Mouse (Mus musculus) kidney, postnatal 25 days (tissue): ENCODE measurements around the gene Xdh.

Experiments used
- DNase-seq, 2 experiments: peaks; one replicate each; pipeline ENCODE4 v3.0.0; 2021; ENCODE audit warnings: mixed read lengths in 2 of 2

Xdh gene

DNA sequence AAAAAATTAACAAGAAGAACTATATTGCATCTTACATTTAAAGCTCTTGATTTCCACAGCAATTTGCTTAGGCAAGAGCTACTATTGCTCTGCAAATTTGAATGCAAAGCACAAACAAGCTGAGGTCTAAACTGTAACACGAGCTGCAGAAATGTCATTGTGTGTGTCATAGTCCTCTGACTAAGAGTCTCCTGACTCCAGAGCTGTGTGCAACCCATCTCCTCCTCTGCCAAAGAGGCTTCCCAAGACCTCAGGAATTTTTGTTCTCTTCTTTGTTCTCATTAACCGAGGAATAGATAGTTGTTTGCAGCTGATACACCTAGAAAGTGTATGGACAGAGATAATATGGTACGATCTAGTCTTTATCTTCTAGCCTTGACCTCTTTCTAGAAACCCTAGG, 8.2 kb downstream of the Xdh start:
- DNase-seq: no peak

DNA sequence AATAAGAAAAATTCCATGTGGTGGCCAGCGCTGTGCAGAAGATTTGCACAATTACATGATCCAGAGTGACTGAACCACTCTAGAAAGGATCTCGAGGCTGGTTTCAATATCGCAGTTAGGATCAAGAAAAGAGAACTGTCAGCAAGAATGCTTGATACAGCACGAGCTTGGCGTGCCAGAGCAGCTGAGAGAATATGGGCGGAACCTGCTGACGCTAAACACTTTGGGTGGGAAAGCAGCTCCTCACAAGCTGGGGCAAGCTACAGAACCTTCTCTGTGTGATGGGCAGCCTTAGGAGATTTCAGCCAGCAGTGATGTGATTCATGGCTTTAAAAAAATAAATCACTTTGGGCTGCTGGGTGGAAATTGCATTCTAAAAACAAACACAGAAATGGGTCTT, 12.9 kb downstream of the Xdh start:
- no peak for DNase-seq

DNA sequence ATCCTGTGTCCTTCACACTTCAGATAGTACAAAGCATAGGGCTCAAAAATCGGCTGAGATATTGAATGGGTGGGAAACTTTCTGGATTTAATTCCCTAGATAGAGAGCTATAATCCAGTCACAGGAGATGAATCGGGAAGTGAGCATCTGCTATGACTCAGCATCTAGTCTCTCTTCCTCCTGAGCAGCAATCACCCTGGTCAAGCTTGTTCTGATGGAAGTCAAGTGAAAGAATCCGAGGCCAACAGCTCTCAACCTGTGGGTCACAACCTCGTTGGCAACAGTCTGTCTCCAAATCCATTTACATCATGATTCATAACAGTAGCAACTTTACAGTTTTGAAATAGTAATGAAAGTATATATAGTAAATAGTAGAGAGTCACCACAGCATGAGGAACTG, 14.8 kb downstream of the Xdh start:
- no peak for DNase-seq

DNA sequence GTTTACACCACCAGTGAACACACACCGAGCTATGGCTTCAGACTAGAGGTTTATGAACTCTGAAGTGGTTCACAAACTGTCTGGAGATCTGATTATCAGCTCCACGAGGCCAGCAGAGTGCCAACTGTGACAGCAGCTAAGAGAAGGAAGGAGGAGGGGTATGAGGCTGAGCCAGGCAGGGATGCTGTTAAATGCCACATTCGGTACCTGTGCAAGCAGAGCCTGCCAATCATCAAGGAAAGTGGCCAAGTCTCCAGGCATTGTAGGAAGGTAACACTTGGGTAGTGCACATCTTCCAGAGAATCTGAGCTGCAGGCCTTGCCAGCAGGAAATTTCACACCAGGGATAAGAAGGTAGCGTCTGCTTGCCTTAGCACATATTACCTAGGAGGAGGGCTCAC, 15.7 kb downstream of the Xdh start:
- DNase-seq: no peak

DNA sequence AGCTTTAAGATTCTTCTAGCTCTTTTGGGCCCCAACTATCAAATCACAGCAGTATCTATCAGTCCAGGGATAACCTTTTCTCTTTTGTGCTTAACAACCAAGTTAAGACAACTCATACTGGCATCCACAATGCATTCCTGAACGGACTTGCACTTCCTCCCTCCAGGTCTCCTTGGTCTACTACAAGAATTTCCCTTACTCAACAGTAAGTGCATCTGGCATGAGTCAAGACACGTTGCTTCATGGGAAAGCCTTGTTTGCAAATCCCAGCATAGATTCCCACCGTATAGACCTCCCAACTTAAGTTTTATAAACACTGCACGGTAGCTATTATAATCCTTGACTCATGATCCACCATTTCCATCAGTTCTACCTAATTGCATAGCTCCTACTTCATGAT, 16.4 kb downstream of the Xdh start:
- DNase-seq: no peak

DNA sequence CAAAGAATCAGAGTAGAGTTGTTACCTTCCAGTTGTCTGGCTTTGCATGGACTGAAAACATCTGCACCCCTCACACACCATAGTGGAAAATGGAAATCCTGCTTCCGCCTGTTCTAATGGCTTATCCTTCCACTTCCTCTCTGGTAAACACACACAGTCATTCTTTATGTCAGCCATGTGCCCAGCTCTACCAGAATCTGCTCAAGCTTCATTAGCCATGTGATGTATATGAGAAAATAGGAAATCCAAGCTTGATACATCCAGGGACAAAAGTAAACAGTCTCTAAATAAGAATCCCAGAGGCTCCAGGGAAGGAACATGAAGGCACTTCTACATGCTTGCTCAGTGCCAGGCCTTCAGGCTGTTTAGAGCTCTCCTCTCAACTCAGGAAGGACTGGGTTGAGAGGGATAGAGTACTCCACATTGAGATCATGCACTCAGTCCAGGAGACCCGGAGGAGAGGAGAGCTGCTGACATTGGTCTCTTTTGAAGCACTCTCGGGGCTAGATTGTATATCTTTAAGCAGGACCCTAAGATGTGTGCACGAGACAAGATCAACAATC, 17.4 kb downstream of the Xdh start:
- no peak for DNase-seq

DNA sequence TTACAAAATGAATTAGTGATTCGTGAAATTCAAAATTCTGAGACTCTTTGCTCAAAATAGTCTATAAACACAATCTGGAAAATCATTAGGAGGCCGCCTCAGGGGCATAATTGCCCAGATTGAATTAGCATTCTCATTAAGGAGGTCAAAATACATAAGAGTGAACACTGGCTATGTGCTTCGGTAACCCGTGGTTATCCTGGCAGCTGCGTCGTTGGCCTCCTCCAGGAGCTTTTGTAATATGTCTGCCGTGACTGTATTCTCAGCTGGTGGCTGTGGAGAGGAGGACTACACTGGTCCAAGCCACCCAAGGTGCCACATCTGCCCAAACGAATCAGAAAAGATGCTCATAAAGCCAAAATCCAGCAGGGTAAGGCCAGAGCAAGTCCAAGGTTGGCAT, 30.5 kb downstream of the Xdh start:
- no peak for DNase-seq

DNA sequence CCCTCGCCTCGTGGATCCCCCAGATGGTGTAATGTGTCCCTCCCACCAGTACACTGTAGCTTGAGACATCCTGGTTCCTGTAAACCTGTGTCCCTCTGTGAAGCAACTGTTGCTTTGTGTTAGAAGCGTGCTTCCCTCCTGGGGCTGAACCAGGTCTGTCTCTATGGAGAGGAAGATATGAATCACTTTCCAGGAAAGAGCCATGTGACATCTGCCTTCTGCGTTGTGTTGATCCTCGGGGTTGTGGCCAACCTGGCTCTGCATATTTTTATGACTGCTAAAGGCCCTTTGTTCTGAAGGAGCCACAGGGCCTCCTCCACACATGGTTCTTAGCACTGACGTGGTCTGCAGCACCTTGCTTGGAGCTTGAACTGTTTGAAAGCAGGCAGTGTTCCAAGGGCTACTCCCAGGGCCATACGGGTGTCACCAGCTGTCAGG, 31.0 kb downstream of the Xdh start:
- DNase-seq: peak; percentile 14 to 62

DNA sequence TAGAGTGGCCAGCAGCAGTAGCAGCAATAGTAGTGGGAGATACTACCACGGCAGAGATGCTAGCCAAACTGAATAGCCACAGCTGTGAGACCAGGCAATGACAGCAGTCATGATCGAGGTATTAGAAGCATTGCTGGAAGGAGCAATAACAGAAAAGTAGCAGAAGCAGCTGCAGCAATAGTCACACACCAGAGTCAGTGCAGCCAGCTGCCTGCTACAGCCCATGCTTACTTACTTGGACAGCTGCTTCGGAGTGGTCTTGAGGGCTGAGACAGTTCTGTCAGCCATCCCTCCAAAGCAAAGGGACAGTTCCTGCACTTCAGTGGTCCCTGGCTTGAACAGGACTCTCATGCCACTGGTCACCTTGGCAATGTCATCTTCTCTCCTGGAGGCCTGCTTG, 31.9 kb downstream of the Xdh start:
- DNase-seq: no peak

DNA sequence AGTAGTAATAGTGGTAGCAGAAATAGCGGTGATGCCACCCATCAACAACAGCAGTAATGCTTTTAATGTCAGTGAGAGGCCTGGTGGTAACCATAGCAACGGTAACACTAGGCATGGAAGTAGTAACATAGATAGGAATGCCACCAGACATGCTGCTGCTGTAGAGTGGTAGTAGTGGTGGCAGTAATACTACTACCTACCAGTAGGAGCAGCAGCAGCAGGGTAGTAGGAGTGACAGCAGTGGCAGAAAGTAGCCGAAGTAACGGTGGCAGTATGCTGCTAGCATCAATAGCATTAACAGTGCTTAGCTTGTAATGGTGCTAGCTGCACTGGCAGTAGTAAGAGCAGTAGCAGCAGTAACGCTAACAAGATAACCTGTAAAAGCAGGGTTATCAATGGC, 32.3 kb downstream of the Xdh start:
- no peak for DNase-seq

DNA sequence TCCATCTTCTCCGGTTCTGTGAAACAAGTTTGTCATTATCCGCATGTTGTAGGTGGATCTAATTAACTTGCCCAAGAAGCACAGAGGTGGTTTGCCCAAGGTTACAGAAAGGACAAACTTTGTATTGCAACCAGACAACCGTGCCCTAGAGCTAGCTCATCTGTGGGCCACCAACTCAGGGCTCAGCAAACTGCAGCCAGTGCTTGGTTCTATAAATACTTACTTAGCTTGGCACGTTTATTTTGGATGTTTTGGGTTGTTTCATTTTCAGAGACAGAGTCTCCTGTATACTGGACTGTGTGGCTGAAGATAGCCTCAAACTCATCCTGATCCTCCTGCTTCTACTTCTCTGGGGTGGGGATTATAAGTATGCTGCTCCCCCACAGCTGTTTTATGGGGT, 35.3 kb downstream of the Xdh start:
- no peak for DNase-seq

DNA sequence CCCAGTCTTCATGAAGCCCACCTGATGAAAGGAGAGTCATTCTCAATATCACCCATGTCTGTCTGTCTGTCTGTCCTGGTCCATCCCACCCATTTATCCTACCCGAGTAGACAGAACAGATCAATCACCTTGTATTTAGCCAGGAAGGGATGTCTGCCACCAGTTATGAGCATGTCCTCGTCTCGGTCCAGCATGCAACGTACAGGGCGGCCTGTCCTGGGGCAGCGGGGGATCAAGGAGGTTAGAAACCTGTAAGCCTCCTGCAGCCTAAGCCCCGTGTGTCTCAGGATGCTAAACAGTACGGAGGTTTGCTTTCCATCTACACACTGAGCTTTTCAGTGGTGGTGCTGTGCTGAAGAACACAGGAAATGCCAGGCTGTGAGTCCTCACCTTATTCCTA, 43.9 kb downstream of the Xdh start:
- DNase-seq: no peak

DNA sequence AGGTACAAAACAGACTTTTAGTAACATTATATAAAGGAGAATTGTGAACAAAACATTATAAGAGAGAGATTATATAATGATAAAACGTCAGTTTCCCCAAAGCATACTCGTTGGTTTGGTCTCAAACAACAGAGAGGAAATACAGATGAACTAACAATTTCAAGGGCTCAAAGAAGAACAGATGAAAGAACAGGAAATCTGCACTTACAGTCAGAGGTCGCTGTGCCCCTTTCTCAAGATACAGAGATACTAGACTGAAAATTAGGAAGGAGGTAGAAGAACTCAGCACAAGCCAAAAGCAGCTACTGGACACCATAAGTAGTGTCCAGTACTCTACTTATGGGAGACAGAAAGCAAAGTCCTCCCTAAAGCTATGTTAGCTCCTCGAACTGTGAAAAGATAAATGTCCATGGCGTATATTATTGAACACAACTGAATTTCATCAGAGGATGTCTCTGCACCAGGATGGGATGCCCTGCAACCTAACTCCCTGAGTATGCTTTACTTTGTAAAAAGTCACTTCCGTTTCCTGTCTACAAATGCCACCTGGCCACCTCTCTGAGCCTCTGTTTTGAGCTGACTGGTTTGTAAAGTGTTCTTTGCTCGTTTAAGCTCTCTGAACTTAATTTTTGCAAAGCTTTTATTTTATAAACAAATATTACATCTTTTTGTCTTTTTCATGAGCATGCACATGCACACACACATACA, 44.8 kb downstream of the Xdh start:
- DNase-seq: no peak

DNA sequence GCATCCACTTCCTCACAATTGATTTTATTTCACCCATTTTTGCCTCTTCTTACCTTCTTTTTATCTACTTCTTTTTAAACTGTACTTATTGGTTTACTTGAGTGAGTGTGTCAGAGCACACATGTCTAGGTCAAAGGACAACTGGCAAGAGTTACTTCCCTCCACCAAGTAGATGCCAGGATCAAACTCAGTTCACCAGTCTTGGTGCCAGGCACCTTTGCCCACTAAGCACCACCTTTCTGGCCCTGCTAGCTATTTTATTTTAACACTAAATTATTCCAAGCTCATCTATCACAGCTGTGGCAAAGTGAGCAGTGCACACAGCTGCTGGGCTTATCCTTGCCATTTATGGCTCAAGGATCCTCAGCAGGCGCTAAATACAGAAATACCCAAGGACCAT, 46.9 kb downstream of the Xdh start:
- DNase-seq: peak; percentile 62 to 80

DNA sequence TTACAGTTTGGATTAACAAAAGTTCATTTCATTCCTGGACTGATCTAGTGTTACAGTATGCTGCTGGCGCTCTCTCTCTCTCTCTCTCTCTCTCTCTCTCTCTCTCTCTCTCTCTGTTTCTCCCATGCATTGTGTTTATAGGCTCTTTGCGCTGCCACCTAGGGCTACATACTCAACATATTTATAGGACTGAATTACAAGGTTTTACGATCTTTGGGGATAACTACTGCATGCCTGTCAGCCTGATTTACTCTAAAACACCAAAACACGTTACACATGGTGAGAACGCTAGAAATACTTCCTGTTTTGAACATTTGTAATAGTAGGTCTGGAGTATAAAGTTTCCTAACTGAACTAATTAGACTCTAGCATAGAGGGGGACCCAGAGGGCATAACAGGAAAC, 47.8 kb downstream of the Xdh start:
- DNase-seq: no peak

DNA sequence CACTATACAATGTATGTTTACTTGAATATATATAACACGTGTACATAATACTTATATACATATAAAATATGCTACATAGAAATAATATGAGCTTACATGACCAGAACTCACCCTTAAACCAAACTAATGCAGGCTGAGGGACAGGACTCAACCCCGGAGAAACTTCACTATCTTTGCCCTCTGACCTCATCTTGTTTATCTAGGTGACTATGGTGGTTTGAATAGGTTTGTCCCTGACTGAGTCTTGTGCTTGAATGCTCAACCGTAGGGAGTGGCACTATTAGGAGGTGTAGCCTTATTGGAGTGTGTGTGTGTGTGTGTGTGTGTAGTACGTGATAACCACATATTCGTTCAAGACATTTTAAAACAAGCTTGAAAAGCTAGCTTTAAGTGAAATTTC, 55.6 kb downstream of the Xdh start:
- no peak for DNase-seq

DNA sequence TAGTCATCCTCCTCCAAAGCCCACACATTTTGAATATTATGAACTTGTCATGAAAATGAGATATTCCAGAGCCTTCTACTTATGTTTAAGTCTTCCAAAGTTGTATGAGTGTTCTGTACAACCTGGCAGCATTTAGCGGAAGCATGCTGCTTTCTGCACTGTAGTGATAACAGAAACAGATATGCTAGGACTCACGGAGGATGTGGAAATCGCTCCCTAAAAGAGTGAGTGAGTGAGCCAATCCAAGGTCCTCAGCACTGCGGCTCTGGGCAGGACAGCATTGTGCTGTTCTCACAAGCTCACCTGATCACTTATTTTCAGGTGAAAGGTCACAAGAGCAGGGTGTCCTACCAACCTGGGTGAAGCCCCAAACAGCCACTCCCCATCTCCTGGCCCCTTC, 56.2 kb downstream of the Xdh start:
- DNase-seq: no peak

DNA sequence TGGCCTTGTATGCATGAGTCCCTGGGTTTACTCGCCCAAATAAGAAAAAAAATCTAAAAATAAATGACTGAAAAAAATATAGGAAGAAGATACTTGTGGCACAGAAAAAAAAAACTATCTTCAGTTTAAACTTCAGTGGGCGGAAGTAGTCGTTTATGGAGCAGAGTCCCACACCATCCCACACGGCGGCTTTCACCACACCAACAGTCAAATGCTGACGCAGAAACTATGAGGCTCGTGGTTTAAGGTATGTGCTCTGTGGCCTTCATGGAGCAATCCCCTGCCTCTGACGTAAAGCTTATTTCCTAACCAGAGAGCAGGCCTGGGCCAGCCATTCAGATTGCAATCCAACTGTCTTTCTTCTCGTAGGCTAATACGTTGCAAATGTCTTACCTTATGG, 56.8 kb downstream of the Xdh start:
- no peak for DNase-seq

DNA sequence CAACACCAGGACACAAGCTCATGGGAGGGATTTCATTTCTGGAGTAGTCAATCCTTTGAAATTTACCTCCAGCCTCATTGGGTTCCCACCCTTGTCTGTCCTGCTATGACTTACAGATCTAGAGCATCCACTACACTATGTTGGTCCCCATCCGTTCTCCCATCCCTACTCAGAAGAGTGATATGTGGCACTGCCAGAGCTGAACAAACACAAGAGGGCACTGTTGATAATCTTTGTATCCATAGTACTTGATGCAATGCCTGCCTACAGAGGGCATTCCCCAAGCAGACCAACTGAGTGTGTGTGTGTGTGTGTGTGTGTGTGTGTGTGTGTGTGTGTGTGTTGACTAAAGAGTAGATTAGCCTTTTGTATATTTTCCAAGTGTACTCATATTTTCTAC, 58.4 kb downstream of the Xdh start:
- DNase-seq: peak in 1 of 2 experiments; percentile 31

DNA sequence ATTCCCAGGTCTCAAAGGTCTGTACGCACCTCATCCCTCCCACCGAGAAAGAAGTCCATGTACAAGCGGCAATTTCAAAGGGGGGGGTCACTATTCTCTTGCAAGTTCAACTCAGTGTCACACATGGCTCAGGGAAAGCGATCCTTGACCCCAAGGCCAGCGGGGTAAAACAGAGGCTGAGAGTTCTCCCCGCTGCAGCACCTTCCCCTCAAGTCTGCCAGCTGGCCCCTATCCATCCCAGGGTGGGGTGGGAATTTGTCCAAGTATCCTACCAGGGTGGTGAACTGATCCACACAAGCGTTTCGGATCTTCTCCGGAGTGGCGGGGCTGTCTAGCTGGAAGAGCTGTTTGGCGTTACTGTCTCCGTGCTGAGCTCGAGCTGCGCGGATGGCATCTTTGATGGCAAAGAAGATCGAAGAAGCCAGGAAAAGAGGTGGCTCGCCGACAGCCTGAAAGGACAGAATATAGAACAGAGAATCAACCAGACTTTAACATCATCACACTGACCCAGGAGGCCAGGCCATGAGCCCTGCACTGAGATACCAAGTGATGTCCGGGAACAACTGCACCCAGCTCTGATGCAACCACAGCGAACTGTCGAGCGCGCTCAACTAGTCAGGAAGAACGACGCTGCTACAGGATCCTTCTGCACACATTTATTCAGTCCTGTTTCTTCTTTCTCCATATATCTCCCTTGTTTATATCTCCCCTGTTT, 63.8 kb downstream of the Xdh start:
- peak; percentile 88 to 94 for DNase-seq

DNA sequence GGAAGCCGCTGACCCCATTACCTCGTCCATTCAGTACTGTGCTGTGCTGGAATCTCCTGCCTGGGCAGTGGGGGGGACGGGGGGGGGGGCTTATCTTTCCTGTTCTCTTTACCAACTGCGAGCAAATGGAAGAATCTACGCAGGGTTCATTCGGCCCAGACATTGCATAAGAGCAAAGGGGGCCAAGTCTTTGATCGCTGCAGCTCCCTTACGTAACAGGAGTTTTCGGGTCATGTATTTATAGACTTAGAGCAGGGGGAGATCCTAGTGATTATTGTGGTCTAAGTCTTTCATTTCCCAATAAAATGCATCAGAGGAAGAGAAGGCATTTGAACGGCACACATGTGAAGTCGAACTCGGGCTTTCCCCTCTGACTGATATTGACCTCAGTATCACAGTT, 66.7 kb downstream of the Xdh start:
- DNase-seq: no peak

DNA sequence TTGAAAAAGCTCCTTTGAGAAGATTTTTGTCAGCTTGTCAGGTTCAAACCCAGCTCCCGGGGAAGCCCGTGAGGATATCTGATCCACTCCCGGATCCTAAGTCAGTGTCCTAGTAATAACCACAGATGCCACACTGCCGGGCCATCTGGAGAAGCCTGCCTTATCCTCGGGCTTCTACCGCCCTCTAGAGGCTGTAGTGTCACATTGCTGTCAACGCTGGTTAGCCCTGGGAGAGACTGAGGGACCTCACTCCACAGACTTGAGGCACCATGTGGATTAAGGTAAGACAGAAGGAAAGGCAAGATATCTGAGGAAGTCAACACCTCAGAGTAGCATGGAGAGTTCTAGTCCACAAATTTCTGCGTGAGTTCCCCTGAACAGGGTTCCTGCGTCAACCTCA, 67.8 kb downstream of the Xdh start:
- DNase-seq: peak; percentile 82 to 83

DNA sequence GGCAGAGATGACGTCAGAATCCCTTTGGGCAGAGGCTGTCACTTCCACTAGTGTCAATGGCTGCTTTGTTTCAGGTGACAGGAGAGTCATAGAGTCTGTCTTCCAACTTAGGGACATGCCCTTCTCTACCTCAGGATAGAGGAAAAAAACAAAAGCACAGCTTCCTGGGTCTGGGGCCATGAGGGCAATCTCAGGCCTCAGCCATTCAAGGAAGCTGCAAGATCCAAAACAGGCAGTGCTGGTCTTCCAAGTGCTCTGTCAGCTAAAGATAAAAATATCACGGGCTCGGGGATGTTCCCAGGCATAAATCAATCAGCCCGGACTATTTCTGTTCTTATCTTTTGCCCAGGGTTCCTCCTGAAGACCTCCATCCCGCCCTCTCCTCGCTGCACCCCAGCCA, 68.7 kb downstream of the Xdh start:
- peak; percentile 14 to 56 for DNase-seq

DNA sequence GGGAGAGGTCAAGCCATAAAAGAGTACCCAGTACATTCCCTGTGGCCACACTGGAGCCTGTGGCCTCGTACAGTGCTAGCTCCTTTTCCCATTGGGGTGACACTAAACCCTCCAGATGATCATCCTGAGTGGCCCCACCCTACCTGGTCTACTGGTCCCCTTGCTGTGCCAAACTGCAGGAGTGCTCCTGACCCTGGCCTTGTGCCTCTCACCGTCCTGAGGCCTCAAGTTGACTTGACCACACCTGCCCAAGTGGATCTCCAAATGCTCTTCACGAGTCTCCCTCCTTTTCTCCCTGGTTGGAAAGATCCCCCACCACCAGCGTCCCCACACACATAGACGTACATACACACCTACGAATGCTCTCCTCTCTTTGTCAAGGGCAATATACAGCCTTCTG, 69.7 kb downstream of the Xdh start:
- DNase-seq: no peak
